Mouse (Mus musculus): Measurements from ENCODE around the gene Fam187b. TPM values are rescaled to one million over a fixed set of nuclear protein-coding genes. Genes with fewer than 3 reads are reported as not detected.
"Not testable (repeated sequence)": the region's sequence is repeated elsewhere in the genome, so short reads cannot be mapped to it uniquely, and the experiment has no call there.

The Fam187b gene
- polyA plus RNA-seq, 1 experiment = 0.75 TPM

- no peak overlapping the region for H3K27ac ChIP-seq (ENCODE audit: control insufficient read depth, insufficient read depth, low read depth, low read length, poor library complexity)
- no peak overlapping the region for H3K4me3 ChIP-seq (replicated peaks; ENCODE audit: control insufficient read depth, low read depth, low read length)
- 93% methylated on average over 7 of the region's 7 CpGs for WGBS
- peaks cover 2% of the 10 kb centered on the region for H3K4me1 ChIP-seq (ENCODE audit: control insufficient read depth, insufficient read depth, low read length)
- TF ChIP-seq POLR2A (IDR thresholded peaks at IDR 0.05; ENCODE audit: borderline replicate concordance, control insufficient read depth, low read depth, low read length) (no peak), CTCF (IDR thresholded peaks at IDR 0.05; ENCODE audit: control insufficient read depth, insufficient read depth, low read length) (no peak)
These were observed 27.7 kb upstream of the Fam187b start for GRCm38 (mm10) chr7:30945876-30946275.

- not testable (repeated sequence) for H3K27ac ChIP-seq (ENCODE audit: control insufficient read depth, insufficient read depth, low read depth, low read length, poor library complexity); H3K4me3 ChIP-seq (replicated peaks; ENCODE audit: control insufficient read depth, low read depth, low read length); H3K4me1 ChIP-seq (ENCODE audit: control insufficient read depth, insufficient read depth, low read length)
- 63% methylated on average over 3 of the region's 3 CpGs for WGBS
These were observed 23.7 kb upstream of the Fam187b start for GRCm38 (mm10) chr7:30949902-30950301.

GRCm38 (mm10) chr7:30952441-30953265 is 20.9 kb upstream of the Fam187b start:
- Histone ChIP-seq H3K27ac (ENCODE audit: control insufficient read depth, insufficient read depth, low read depth, low read length, poor library complexity) (no peak overlapping the region), H3K4me3 (replicated peaks; ENCODE audit: control insufficient read depth, low read depth, low read length) (no peak overlapping the region), H3K4me1 (ENCODE audit: control insufficient read depth, insufficient read depth, low read length) (peaks cover 3% of the 10 kb centered on the region; the same call in 1 of the 2 replicates)
- WGBS = 85% methylated on average over 16 of the region's 16 CpGs
- TF ChIP-seq CTCF (IDR thresholded peaks at IDR 0.05; ENCODE audit: control insufficient read depth, insufficient read depth, low read length) (no peak), POLR2A (IDR thresholded peaks at IDR 0.05; ENCODE audit: borderline replicate concordance, control insufficient read depth, low read depth, low read length) (no peak)

GRCm38 (mm10) chr7:30953459-30953858 is 20.1 kb upstream of the Fam187b start:
- Histone ChIP-seq H3K27ac (ENCODE audit: control insufficient read depth, insufficient read depth, low read depth, low read length, poor library complexity) (peak overlapping the region; percentile 11; the same call in 1 of the 2 replicates), H3K4me3 (replicated peaks; ENCODE audit: control insufficient read depth, low read depth, low read length) (no peak overlapping the region), H3K4me1 (ENCODE audit: control insufficient read depth, insufficient read depth, low read length) (peaks cover 3% of the 10 kb centered on the region; the same call in 1 of the 2 replicates)
- WGBS = 28% methylated on average over 6 of the region's 6 CpGs
- no peak for TF ChIP-seq CTCF (IDR thresholded peaks at IDR 0.05; ENCODE audit: control insufficient read depth, insufficient read depth, low read length)
- TF ChIP-seq POLR2A (IDR thresholded peaks at IDR 0.05; ENCODE audit: borderline replicate concordance, control insufficient read depth, low read depth, low read length) = no peak

- WGBS = 70% methylated on average over 3 of the region's 3 CpGs
- peaks cover 3% of the 10 kb centered on the region; the same call in 1 of the 2 replicates for H3K4me1 ChIP-seq (ENCODE audit: control insufficient read depth, insufficient read depth, low read length)
- no peak overlapping the region; the same call in 1 of the 2 replicates for H3K27ac ChIP-seq (ENCODE audit: control insufficient read depth, insufficient read depth, low read depth, low read length, poor library complexity)
- no peak overlapping the region for H3K4me3 ChIP-seq (replicated peaks; ENCODE audit: control insufficient read depth, low read depth, low read length)
- TF ChIP-seq CTCF (IDR thresholded peaks at IDR 0.05; ENCODE audit: control insufficient read depth, insufficient read depth, low read length) (no peak), POLR2A (IDR thresholded peaks at IDR 0.05; ENCODE audit: borderline replicate concordance, control insufficient read depth, low read depth, low read length) (no peak)
These were observed 19.6 kb upstream of the Fam187b start for GRCm38 (mm10) chr7:30954036-30954435.

- TF ChIP-seq POLR2A (IDR thresholded peaks at IDR 0.05; ENCODE audit: borderline replicate concordance, control insufficient read depth, low read depth, low read length) (no peak), CTCF (IDR thresholded peaks at IDR 0.05; ENCODE audit: control insufficient read depth, insufficient read depth, low read length) (no peak)
- Histone ChIP-seq H3K4me1 (ENCODE audit: control insufficient read depth, insufficient read depth, low read length) (peaks cover 3% of the 10 kb centered on the region; the same call in 1 of the 2 replicates), H3K27ac (ENCODE audit: control insufficient read depth, insufficient read depth, low read depth, low read length, poor library complexity) (no peak overlapping the region), H3K4me3 (replicated peaks; ENCODE audit: control insufficient read depth, low read depth, low read length) (peak overlapping the region; percentile 21)
- WGBS = 89% methylated on average over 12 of the region's 12 CpGs
These were observed 18.5 kb upstream of the Fam187b start for GRCm38 (mm10) chr7:30954971-30955520.

- Histone ChIP-seq H3K4me1 (ENCODE audit: control insufficient read depth, insufficient read depth, low read length) (peaks cover 3% of the 10 kb centered on the region; the same call in 1 of the 2 replicates), H3K27ac (ENCODE audit: control insufficient read depth, insufficient read depth, low read depth, low read length, poor library complexity) (peak overlapping the region; percentile 99), H3K4me3 (replicated peaks; ENCODE audit: control insufficient read depth, low read depth, low read length) (peak overlapping the region; percentile 80)
- under 1% methylated on average over 64 of the region's 64 CpGs for WGBS
- TF ChIP-seq POLR2A (IDR thresholded peaks at IDR 0.05; ENCODE audit: borderline replicate concordance, control insufficient read depth, low read depth, low read length) = peak; percentile 55; the same call in 1 of the 2 replicates
- TF ChIP-seq CTCF (IDR thresholded peaks at IDR 0.05; ENCODE audit: control insufficient read depth, insufficient read depth, low read length) = peak; percentile 71
These were observed 17.8 kb upstream of the Fam187b start for GRCm38 (mm10) chr7:30955584-30956356.

GRCm38 (mm10) chr7:30956357-30956751 is 17.2 kb upstream of the Fam187b start:
- no peak for TF ChIP-seq POLR2A (IDR thresholded peaks at IDR 0.05; ENCODE audit: borderline replicate concordance, control insufficient read depth, low read depth, low read length)
- no peak for TF ChIP-seq CTCF (IDR thresholded peaks at IDR 0.05; ENCODE audit: control insufficient read depth, insufficient read depth, low read length)
- Histone ChIP-seq H3K27ac (ENCODE audit: control insufficient read depth, insufficient read depth, low read depth, low read length, poor library complexity) (peak overlapping the region; percentile 99), H3K4me3 (replicated peaks; ENCODE audit: control insufficient read depth, low read depth, low read length) (peak overlapping the region; percentile 80), H3K4me1 (ENCODE audit: control insufficient read depth, insufficient read depth, low read length) (peaks cover 3% of the 10 kb centered on the region; the same call in 1 of the 2 replicates)
- WGBS = under 1% methylated on average over 35 of the region's 49 CpGs
